Mouse (Mus musculus): ENCODE data around the gene Ramac.

Gene Ramac

DNA sequence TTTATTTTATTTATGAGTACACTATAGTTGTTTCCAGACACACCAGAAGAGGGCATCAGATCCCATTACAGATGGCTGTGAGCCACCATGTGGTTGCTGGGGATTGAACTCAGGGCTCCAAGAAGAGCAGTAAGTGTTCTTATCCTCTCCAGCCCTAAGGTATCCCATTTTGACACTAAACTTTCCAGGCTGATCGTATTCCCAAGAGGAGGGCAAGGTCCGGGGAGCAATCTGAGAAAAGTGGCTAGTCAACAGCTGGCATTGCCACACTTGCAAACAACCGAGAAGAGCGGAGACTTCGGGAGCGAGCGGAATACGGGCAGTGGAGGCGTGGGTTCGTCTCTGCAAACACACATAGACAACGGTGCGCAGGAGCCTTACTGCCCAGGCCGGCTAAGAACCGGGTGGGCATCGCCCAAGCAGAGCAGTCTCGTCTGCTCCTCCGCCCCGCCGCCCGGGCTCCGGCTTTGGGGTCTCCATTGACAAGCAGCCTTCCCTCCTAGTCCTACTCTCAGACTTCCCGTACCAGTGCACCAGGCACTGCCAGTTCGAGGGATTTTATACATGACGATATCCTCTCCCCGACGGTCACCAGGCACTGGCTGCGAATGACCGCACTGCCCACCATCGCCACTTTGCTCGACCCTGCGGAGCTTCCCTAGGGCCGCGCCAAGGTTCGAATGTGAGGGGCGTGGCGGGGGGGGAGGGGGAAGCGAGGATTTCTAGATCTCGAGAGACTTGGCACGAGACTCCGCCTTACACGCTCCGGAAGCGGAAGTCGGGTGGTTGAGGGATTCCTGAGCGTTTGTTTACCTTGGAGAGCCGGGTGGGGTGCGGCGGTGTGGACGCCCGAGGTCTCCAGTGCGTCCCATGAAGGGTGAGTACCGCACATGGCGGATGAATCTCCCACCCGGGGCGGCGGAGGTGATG lies at the start of gene Ramac:
Gene Ramac (plus strand): TSS at position 746 of the 930 bp plus-strand sequence.
- peak; percentile 66 for DNase-seq (ENCODE audit: low spot score)

GRCm38 (mm10) chr7:81718657-81719056 lies 44.1 kb upstream of the Ramac start:
- DNase-seq (ENCODE audit: low spot score): no peak

GRCm38 (mm10) chr7:81719216-81719661 lies 43.5 kb upstream of the Ramac start:
- DNase-seq (ENCODE audit: low spot score): no peak

DNA sequence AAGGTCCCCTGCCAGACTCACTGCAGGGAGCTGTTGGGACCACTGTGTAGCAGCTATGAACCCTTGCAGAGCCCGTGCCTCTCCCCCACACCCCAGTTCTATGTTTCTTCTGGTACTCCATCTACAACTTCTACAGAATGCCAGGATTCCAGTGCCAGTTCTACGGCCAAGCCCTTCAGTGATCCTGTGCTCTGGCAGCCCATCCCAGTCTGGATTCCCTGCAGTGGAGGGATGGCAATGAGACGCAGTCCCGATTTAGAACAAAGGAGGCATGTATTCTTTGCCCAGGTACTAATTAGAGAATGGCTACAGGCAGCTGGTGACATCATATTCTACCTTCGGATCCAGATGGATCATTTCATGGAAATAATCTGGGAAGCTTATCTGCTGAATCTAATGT lies 41.5 kb upstream of the Ramac start:
- no peak for DNase-seq (ENCODE audit: low spot score)

DNA sequence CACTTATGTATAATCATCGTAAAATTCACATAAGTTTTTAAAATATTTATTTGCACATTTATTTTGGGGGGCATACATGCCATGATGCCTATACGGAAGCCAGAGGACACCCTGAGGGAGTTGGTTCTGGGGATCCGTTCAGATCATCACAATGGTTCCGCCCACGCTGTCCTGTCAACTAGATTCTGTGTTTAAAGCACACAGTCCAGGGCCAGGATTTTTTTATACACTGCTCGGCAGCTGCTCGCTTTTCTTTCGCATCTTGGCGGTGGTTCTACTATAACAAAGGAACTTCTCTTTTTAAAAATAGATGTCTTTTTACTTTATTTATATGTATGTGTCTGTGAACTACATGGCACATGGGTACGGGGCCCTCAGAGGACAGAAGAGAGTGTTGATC lies 38.9 kb upstream of the Ramac start:
- no peak for DNase-seq (ENCODE audit: low spot score)

DNA sequence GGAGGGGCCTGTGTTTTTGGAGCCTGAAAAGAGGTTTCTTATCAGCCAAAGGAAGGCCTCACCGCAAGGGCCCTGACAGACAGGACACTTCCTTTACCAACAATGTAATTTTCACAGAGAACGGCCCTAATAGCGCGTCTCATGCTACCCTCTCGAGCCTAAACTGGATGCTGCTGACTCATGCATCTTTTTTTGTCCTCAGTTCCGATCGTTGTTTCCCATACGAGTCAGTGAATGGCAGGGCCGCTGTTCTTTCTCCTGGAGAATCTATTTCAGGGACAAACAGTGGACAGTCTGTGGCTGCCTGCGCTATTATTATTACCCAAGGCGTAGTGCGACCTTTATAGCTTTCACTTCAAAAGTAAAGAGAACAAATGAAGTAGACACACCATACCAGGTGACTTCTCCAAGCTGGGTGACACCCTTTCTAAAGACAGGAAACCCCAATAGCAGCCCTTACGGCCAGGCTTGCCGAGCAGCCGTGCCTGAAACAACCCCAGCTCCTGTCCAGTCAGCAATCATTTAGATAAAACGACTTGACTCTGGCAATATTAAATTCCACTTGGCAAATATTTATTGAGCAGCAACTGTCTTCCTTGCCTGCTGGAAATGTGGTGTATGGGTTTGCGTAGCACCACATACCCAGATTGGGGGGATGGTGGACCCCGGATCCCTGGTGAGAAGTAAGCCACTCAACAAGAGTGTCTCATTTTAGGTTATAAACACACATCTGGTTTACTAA lies 36.6 kb upstream of the Ramac start:
- DNase-seq (ENCODE audit: low spot score): no peak

DNA sequence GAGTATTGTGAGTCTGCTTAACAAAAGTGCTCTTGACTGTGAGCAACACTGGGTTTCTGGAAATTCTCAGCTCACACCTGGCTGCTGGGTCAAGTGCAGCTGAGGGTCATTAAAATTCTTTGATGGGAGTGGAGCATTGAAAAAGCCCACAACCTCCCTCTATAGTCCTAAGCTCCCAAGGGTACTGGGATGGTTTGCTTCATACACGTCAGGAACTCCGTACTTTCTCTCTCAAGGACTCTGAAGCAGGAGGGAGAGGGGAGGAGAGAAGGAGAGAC lies 36.1 kb upstream of the Ramac start:
- DNase-seq (ENCODE audit: low spot score): no peak

GRCm38 (mm10) chr7:81727716-81728115 lies 35.0 kb upstream of the Ramac start:
- no peak for DNase-seq (ENCODE audit: low spot score)

DNA sequence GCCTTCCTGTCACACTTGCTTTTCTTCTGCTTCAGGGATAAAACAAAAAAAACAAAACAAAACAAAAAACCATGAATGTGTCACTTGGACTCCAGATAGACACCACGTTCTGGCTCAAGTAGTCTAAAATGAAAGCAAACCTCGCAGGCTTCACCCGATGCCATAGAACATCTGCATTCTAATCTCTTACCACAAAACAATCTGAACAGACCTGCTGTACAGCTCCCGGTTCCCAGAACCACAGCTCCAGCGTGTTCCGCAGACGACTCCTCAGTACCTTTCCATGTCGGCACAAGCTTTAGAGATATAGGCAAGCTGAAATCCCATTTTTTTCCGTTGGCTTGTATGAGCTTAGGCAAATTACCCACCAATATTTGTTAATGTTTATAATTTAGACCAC lies 32.9 kb upstream of the Ramac start:
- no peak for DNase-seq (ENCODE audit: low spot score)

DNA sequence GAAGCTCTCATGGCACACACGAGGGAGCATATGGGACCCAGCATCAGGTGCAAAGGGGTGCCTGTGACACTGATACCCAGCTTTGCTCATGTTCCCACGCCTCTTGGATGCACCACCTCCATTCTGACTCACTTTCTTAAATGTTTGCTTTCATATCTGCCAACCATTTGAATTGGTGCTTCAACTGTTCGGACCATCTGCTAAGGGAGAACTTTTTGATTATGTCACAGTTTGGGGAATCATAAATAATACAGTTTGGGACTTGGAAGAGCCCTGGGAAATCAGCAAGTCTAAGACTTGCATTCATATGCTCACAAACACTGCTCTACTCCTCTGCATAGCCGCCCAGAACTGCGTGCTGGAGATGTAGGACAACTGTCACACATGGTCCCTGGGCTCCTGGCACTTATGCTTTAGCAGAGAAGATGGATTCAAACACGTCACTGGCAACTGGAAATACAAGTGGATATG lies 31.5 kb upstream of the Ramac start:
- no peak for DNase-seq (ENCODE audit: low spot score)

DNA sequence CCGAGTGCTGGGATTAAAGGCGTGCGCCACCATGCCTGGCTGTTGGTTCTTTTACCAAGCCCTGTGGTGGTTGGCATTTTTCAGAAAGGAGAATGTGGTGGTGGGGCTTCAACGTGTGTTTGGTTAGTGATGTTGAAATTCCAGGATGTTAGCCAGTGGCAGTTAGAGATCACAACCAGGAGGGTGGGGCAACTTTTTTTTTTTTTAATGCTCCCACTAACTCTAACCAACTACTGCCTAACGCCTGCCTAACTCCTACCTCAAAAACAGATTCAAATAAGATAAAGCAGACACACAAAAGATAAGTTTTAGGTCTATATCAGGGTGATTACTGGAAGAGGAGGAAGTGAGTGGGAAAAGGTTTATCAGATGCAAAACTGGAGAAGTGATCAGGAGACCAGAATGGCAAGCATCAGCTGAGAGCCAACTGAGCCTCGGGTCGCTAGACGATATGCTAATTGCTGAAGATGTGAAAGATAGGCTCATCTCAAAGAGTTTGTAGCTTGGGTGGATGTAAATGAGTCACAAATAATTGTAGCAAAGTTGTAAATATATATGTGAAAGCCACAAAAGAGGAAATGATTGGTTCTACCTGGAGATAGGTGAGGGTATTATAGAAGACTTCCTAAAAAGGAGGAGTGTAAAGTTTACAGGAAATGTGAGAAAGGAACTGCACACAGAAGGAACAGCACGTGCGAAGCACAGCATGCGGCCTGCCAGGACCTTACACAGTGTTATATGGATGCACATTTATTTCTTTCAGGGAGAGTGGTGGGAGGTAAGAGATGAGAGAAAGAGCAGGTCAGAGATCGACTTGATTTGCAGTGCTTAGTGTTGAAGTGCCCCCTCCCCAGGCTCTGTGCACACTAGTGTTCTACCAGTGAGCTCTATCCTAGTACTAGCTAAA lies 30.3 kb upstream of the Ramac start:
- DNase-seq (ENCODE audit: low spot score): no peak

DNA sequence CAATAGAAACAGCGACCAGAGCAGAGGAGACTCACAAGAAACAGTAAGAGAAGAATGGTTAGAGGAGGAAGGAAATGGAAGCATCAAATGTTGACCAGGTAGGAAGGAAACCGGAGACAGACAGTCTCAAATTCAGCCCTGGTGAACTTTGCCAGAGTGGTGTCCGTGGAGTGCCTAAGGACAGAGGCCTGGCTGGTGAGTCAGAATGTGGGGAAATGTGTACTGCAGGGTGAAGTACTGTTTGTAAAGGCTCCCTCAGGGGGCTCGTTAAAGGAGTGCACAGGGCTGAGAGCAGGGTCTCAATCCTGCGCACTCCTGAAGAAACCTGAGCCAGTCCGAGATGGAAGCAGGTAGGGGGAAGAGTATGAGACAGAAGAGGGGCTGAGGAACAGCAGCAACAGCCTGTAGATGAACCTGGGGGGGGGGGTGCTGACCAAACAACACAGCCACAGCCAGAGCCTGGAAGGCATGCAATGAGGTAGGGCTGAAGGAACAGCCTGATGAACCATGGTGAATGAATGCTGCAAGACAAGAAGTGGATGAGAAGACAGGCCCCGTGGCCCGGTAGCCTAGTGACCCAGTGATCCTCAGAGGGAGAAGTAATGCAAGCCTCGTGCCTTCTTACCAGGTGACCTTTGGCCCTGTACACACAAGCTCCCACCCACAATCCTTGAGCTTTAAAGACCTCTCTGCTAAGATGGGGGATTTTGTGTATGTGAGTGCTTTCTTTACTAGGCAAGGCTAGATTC lies 27.3 kb upstream of the Ramac start:
- DNase-seq (ENCODE audit: low spot score): no peak

- no peak for DNase-seq (ENCODE audit: low spot score)
Measured at GRCm38 (mm10) chr7:81738720-81739385, 23.9 kb upstream of the Ramac start.

DNA sequence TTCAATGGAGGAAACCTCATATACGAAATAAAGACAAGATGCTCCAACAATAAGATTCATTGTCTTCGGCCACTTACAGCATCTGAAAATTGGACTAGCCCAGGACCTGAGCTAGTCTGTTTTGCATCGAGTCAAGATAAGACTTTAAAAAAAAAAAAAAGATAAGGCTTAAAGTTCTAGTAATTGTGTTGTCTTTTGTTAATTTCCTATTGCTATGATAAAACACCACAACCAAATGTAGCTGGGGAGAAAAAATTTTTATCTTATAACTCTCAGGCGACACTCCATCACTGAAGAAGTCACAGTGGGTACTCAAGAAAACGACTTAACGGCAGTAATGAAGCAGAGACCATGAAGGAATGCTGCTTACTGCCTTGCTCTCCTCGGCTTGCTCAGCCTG lies 22.7 kb upstream of the Ramac start:
- DNase-seq (ENCODE audit: low spot score): no peak

DNA sequence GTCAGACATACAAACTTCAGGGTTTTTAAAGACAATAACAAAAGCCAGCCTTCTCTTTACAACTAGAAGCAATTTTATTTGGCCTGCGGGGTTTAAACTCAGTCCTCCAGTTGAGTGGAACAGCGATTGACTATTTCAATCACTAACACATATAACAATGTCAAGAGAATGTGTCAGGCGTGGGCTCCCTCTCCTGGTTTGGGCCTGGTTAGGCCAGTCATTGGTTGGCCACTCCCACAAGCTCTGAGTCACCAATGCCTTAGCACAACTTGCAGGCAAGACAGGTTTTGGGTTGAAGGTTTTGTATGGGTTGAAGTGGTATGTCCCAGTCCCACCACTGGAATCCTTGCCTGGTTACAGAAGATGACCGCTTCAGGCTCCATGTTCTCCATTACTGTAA lies 18.6 kb upstream of the Ramac start:
- DNase-seq (ENCODE audit: low spot score): no peak

DNA sequence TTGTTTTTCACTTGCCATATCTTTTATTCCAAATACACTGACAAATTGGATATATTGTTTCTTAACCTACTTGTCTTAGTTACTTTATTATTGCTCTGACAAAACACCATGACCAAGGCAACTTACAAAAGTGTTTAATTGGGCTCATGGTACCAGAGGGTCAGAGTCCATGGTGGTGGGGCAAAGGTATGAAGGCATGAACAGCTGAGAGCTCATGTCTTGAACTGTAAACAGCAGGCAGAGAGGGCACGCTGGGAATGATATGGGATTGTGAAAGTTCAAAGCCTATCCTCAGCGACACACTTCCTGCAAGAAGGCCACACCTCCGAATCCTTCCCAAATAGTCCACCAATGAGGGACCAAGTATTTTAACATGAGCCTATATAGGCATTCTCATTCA lies 14.8 kb upstream of the Ramac start:
- no peak for DNase-seq (ENCODE audit: low spot score)

GRCm38 (mm10) chr7:81763110-81763845 lies 553 bp downstream of the Ramac start:
- DNase-seq (ENCODE audit: low spot score): no peak

- DNase-seq (ENCODE audit: low spot score): no peak
Measured at GRCm38 (mm10) chr7:81772786-81773539, 10.2 kb downstream of the Ramac start.

DNA sequence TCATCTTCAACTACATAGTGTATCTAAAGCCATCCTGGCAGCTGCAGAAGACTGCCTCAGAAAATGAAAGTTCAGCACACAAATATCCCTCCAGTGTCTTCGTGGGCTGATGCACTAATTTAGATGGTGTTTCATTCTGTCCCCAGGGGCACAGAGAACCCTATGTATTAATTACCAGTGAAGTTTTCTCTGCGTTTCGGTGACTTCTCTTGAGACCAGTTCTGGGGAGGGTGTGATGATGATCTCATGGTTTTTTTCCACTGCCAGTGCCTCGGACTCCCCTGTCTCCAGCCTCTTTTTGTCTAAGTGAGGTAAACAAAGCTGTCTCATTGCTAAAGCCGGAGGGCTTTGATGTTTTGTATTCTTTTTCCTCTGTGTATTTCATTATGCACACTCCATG lies 12.6 kb downstream of the Ramac start:
- no peak for DNase-seq (ENCODE audit: low spot score)

Data from left cerebral cortex, adult 11 months (tissue).